Mouse (Mus musculus): ENCODE results near the gene Gpr4. TPM values are rescaled to one million over a fixed set of nuclear protein-coding genes. Genes with fewer than 3 reads are reported as not detected.
A peak's percentile ranks its signal among the peaks of the same experiment; 100 is the strongest.

The Gpr4 gene
- total and polyA plus RNA-seq, 2 experiments from 2014 or later = 3.6 to 10.6 TPM

DNA sequence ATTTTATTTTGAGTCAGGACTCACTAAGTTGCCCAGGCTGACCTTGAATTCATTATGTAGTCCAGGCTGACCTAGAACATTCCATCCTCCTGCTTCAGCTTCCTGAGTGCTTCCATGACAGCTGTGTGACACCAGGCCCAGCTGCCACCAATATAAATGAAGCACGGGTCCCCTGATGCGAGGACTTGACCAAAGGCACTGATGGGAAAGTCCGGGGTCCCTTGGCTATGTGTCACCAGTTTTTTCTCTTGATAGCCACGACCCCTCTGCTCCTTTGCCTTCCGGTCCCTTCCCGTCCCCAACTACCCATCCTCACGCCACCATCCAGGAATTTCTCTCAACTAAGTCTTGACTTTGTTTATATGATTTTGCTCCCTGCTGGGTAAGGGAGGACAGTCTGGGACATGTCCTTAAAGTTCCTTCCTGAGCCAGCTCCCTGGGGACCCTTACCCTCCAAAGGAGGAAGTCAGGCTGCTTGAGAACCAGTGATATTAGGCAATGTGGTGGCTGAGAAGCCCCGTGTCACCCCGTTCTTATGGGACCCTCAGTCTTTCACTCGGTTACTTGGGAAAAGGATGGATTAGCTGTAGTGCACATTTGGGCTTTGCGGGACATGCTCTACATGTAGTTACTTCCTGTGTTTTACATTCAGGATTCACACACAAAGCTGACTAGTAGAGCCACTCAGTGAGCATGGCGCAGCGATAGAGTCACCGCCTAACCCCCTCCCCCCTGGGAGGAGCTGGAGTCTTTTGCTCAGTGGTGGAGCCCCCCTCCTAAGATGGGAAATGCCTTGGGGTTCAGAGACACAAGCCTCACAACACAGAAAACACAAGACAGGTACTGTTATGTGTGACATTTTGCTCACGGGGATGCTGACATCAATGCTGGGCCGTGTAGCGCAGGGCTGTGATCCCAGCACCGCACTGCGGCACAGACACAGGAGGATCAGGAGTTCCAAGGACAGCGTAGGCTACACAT lies 14.8 kb downstream of the Gpr4 start:
- DNase-seq (ENCODE audit: low spot score) = peak; percentile 59
- TF ChIP-seq CTCF (IDR thresholded peaks at IDR 0.05; ENCODE audit: low read depth) = no peak
- TF ChIP-seq EP300 (IDR thresholded peaks at IDR 0.05; ENCODE audit: low read depth) = no peak

DNA sequence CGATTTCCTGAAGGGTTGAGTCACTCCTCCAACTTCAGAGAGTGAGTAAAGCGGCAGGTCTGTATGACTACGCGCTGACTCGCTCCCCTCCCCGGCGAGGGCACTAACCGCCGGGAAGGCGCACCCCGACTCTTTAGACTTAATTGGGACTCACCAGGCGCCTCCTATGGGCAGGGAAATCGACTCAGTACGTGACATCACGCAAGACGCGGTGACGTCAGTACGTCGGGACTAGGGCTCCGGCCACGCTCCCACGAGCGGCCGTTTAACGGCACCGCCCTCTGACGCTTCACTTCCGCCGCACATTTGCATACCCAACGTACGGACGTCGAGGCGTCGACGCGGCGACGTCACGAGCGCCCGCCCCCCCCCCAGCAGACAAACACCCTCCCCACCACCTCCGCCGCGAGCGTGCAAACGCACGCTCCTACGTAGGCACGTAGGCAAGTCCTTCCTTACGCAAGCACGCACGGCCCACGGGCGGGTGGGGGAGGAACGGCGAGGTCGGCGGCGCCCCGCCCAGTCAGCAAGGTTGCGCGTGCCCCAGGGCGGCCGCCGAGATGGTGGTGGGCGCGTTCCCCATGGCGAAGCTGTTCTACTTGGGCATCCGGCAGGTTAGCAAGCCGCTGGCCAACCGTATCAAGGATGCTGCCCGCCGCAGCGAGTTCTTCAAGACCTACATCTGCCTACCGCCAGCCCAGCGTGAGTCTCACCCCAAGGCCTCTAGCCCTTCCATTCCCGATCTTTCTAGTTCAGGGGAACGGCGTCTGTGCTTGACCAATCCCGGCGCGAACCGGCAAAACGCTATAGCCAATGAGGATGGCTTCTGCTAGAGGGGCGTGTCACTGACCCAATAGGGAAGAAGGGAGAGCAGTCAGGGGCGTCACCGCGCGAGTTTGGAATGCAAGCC lies 15.8 kb downstream of the Gpr4 start, which contains the start of gene Opa3:
TSS of gene Opa3 (plus strand) at position 452 of the 910 bp plus-strand sequence.
- peaks cover 12% of the 10 kb centered on the region for H3K36me3 ChIP-seq (replicated peaks; ENCODE audit: control insufficient read depth, insufficient read depth, low read length)

More for the DNA sequence above, 14.8 kb downstream of the Gpr4 start:
- H3K9me3 ChIP-seq (replicated peaks; ENCODE audit: control insufficient read depth, low read length) = no peaks in the 10 kb centered on the region
- H3K27ac ChIP-seq (ENCODE audit: low read depth) = peak overlapping the region; percentile 95
- H3K9ac ChIP-seq (replicated peaks; ENCODE audit: low read depth, low read length) = peak overlapping the region; percentile 64
- peak overlapping the region; percentile 74 for H3K4me2 ChIP-seq (ENCODE audit: low read depth, low read length)
- ATAC-seq (ENCODE audit: insufficient read depth, low read depth) = no peak
- H3K36me3 ChIP-seq (replicated peaks; ENCODE audit: control insufficient read depth, insufficient read depth, low read length) = peaks cover 18% of the 10 kb centered on the region
- H3K4me3 ChIP-seq (ENCODE audit: low read depth, low read length) = peak overlapping the region; percentile 73
- 11% methylated on average over 20 of the region's 20 CpGs for WGBS
- H3K4me1 ChIP-seq (ENCODE audit: control insufficient read depth, insufficient read depth) = peaks cover 13% of the 10 kb centered on the region
- no peaks in the 10 kb centered on the region for H3K27me3 ChIP-seq (ENCODE audit: control insufficient read depth, insufficient read depth, low read length)

DNA sequence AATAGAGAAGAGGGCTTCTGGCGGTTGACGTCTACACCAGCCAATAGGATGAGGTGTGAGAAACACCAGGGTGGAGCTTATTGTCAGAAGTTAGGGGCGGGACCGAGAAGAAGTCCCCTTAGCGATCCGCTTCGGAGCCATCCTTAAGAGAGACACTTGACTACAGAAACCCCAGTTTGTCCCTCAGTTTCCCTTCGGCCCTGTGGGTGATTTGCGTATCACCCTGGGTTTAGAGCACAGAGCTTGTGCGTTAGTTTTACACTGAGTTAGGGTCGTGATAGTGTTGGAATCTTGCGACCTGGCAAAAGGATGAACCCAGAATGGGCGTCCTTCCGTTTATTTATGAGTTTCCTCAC lies 16.4 kb downstream of the Gpr4 start:
- no peaks in the 10 kb centered on the region for H3K9me3 ChIP-seq (replicated peaks; ENCODE audit: control insufficient read depth, low read length)
- WGBS = under 1% methylated on average over 14 of the region's 14 CpGs
- H3K4me1 ChIP-seq (ENCODE audit: control insufficient read depth, insufficient read depth) = peaks cover 13% of the 10 kb centered on the region
- H3K36me3 ChIP-seq (replicated peaks; ENCODE audit: control insufficient read depth, insufficient read depth, low read length) = peaks cover 11% of the 10 kb centered on the region
- H3K4me3 ChIP-seq (ENCODE audit: low read depth, low read length) = peak overlapping the region; percentile 73
- TF ChIP-seq CTCF (IDR thresholded peaks at IDR 0.05; ENCODE audit: low read depth) (no peak), EP300 (IDR thresholded peaks at IDR 0.05; ENCODE audit: low read depth) (no peak)
- peak overlapping the region; percentile 72 for H3K9ac ChIP-seq (replicated peaks; ENCODE audit: low read depth, low read length)
- DNase-seq (ENCODE audit: low spot score) (no peak), ATAC-seq (ENCODE audit: insufficient read depth, low read depth) (no peak)
- peak overlapping the region; percentile 86 for H3K4me2 ChIP-seq (ENCODE audit: low read depth, low read length)
- peak overlapping the region; percentile 82 for H3K27ac ChIP-seq (ENCODE audit: low read depth)
- no peaks in the 10 kb centered on the region for H3K27me3 ChIP-seq (ENCODE audit: control insufficient read depth, insufficient read depth, low read length)

More for the DNA sequence above, 15.8 kb downstream of the Gpr4 start, which contains the start of gene Opa3:
- Histone ChIP-seq H3K9ac (replicated peaks; ENCODE audit: low read depth, low read length) (peak within 1 kb of the TSS; percentile 72), H3K4me1 (ENCODE audit: control insufficient read depth, insufficient read depth) (peaks cover 13% of the 10 kb centered on the region), H3K9me3 (replicated peaks; ENCODE audit: control insufficient read depth, low read length) (no peaks in the 10 kb centered on the region), H3K27ac (ENCODE audit: low read depth) (peak within 1 kb of the TSS; percentile 99), H3K4me3 (ENCODE audit: low read depth, low read length) (peak within 1 kb of the TSS; percentile 73), H3K4me2 (ENCODE audit: low read depth, low read length) (peak within 1 kb of the TSS; percentile 86), H3K27me3 (ENCODE audit: control insufficient read depth, insufficient read depth, low read length) (no peaks in the 10 kb centered on the region)
- ATAC-seq (ENCODE audit: insufficient read depth, low read depth) (peak; percentile 92), DNase-seq (ENCODE audit: low spot score) (peak; percentile 100)
- TF ChIP-seq EP300 (IDR thresholded peaks at IDR 0.05; ENCODE audit: low read depth) = peak; percentile 81; the same call in 1 of the 2 replicates
- peak; percentile 58 for TF ChIP-seq CTCF (IDR thresholded peaks at IDR 0.05; ENCODE audit: low read depth)
- under 1% methylated on average over 90 of the region's 91 CpGs for WGBS

DNA sequence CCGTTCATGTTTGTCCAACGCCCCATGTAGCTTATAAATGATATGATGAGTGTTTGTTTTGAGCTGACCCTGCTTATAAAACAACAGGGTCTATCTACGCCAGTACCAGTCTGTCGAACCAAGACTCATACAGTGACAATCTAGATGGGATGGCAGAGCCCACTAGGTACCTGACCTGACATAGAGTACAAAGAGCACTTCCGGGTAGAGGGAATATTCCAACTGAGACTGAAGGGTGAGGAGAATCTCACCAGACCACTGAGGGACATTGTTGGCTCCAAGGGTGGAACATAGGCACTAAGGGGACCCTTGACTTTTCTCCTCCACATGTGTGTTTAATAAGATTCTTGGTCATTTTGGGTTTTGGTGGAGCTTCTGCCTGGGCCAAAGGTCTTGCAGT lies 17.1 kb downstream of the Gpr4 start:
- Histone ChIP-seq H3K27ac (ENCODE audit: low read depth) (peak overlapping the region; percentile 82), H3K4me1 (ENCODE audit: control insufficient read depth, insufficient read depth) (peaks cover 13% of the 10 kb centered on the region), H3K36me3 (replicated peaks; ENCODE audit: control insufficient read depth, insufficient read depth, low read length) (peaks cover 11% of the 10 kb centered on the region), H3K27me3 (ENCODE audit: control insufficient read depth, insufficient read depth, low read length) (no peaks in the 10 kb centered on the region), H3K4me2 (ENCODE audit: low read depth, low read length) (peak overlapping the region; percentile 86), H3K9me3 (replicated peaks; ENCODE audit: control insufficient read depth, low read length) (no peaks in the 10 kb centered on the region), H3K4me3 (ENCODE audit: low read depth, low read length) (peak overlapping the region; percentile 73), H3K9ac (replicated peaks; ENCODE audit: low read depth, low read length) (peak overlapping the region; percentile 72)
- 24% methylated on average over 5 of the region's 5 CpGs for WGBS
- TF ChIP-seq CTCF (IDR thresholded peaks at IDR 0.05; ENCODE audit: low read depth) (no peak), EP300 (IDR thresholded peaks at IDR 0.05; ENCODE audit: low read depth) (no peak)
- peak; percentile 18 for DNase-seq (ENCODE audit: low spot score)
- ATAC-seq (ENCODE audit: insufficient read depth, low read depth) = no peak

GRCm38 (mm10) chr7:19230041-19230580 lies 17.8 kb downstream of the Gpr4 start:
- no peak overlapping the region for H3K27ac ChIP-seq (ENCODE audit: low read depth)
- H3K9ac ChIP-seq (replicated peaks; ENCODE audit: low read depth, low read length) = no peak overlapping the region
- no peaks in the 10 kb centered on the region for H3K9me3 ChIP-seq (replicated peaks; ENCODE audit: control insufficient read depth, low read length)
- ATAC-seq (ENCODE audit: insufficient read depth, low read depth) (no peak), DNase-seq (ENCODE audit: low spot score) (no peak)
- 92% methylated on average over 2 of the region's 2 CpGs for WGBS
- peaks cover 19% of the 10 kb centered on the region for H3K4me1 ChIP-seq (ENCODE audit: control insufficient read depth, insufficient read depth)
- H3K4me2 ChIP-seq (ENCODE audit: low read depth, low read length) = no peak overlapping the region; the same call in 1 of the 2 replicates
- TF ChIP-seq EP300 (IDR thresholded peaks at IDR 0.05; ENCODE audit: low read depth) (no peak), CTCF (IDR thresholded peaks at IDR 0.05; ENCODE audit: low read depth) (no peak)
- no peak overlapping the region for H3K4me3 ChIP-seq (ENCODE audit: low read depth, low read length)
- peaks cover 7% of the 10 kb centered on the region for H3K36me3 ChIP-seq (replicated peaks; ENCODE audit: control insufficient read depth, insufficient read depth, low read length)
- H3K27me3 ChIP-seq (ENCODE audit: control insufficient read depth, insufficient read depth, low read length) = no peaks in the 10 kb centered on the region
